Mouse (Mus musculus) thymus, adult 2 months (tissue): Measurements from ENCODE around the gene Casq1. TPM values are rescaled to one million over a fixed set of nuclear protein-coding genes. Genes with fewer than 3 reads are reported as not detected.
A peak's percentile ranks its signal among the peaks of the same experiment; 100 is the strongest.

ENCODE experiments used
- DNase-seq: peaks from one replicate; pipeline ENCODE4 v3.0.0; 2021
- H3K27ac ChIP-seq: fragments of 200-500 bp; 2 replicates; pipeline ENCODE4 v1.5.1; 2012; ENCODE audit warnings: low read length, control low read depth; ENCODE audit not compliant: control insufficient read depth, insufficient read depth
- H3K27me3 ChIP-seq: fragments of 200-500 bp; 2 replicates; pipeline ENCODE4 v1.6.1; 2012; ENCODE audit warnings: mild to moderate bottlenecking, low read length, moderate library complexity, mixed read lengths; ENCODE audit not compliant: control insufficient read depth, insufficient read depth
- H3K36me3 ChIP-seq: fragments of 200-500 bp; 2 replicates; pipeline ENCODE4 v1.6.1; 2012; ENCODE audit warnings: mild to moderate bottlenecking, low read length, moderate library complexity; ENCODE audit not compliant: control insufficient read depth, insufficient read depth
- H3K4me1 ChIP-seq: fragments of 200-500 bp; replicated peaks from 2 replicates; pipeline ENCODE4 v1.6.1; 2012; ENCODE audit warnings: low read length; ENCODE audit not compliant: control insufficient read depth, insufficient read depth
- H3K4me3 ChIP-seq: fragments of 200-500 bp; 2 replicates; pipeline ENCODE4 v1.5.1; 2012; ENCODE audit warnings: mild to moderate bottlenecking, low read length, control low read depth, moderate library complexity; ENCODE audit not compliant: control insufficient read depth, insufficient read depth
- CTCF ChIP-seq: fragments of 200-500 bp; IDR thresholded peaks from 2 replicates; pipeline ENCODE4 v1.5.1; 2012; ENCODE audit warnings: mild to moderate bottlenecking, control low read depth, low read length, moderate library complexity, borderline replicate concordance; ENCODE audit not compliant: control insufficient read depth, poor library complexity, insufficient read depth; ENCODE audit errors: extremely low read depth
- POLR2A ChIP-seq: fragments of 200-500 bp; IDR thresholded peaks from 2 replicates; pipeline ENCODE4 v1.6.1; 2012; ENCODE audit warnings: mild to moderate bottlenecking, low read length, control low read depth, moderate library complexity; ENCODE audit not compliant: control insufficient read depth, poor library complexity, insufficient read depth; ENCODE audit errors: extremely low read depth
- WGBS: fragments of 180-500 bp; shearing (Covaris S2); methylation state at CpG from one replicate; pipeline ENCODE4 v1.1.7; 2018; 5-methylcytosine and 5-hydroxymethylcytosine counted together
- polyA plus RNA-seq: library from polyadenylated mRNA; depleted of rRNA; stranded (reverse); fragments of >200 nt; gene quantifications from 2 replicates; pipeline ENCODE4 v1.2.3, GENCODE M21; 2012

The Casq1 gene
- polyA plus RNA-seq, 1 experiment: 1.4 TPM

DNA sequence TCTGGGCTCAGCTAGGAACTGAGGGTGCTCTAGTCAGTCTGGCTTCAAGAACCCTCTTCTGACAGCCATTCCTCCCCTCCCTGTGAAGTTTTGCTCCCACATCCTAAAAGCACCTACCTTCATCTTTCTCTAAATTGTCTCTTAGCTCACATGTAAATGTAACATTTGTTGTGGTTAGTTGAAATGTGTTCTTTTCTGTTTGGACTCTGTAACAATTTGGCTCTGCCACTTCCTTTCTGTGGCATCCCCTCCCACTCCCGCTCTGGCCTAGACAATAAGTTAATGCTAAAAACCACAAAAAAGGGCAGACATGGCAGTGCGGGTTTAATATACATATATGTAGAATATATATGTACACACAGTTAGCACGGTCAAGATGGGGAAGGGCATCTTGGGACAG is 22.5 kb downstream of the Casq1 start:
- Histone ChIP-seq H3K36me3 (peaks cover 48% of the 10 kb centered on the region), H3K4me3 (no peak overlapping the region)
- no peak for DNase-seq

DNA sequence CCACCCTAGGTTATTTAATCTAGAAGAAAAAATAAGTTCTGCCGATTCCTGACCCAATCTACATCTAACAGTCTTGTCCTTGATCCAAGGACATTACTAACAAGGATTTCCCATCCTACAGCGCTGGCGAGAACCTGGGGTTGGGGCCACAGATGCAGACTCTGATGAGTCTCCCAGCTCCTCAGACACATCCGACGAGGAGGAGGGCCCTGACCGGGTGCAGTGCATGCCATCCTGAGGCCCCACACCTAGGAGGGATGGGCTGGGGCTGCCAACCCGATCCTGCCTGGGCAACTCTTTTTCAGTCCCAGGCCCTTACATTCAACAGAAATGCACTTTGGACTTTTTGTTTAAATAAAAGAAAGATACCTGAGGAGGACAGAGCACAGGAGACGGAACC is 25.2 kb downstream of the Casq1 start:
- Histone ChIP-seq H3K27ac (no peak overlapping the region), H3K4me1 (peaks cover 7% of the 10 kb centered on the region), H3K36me3 (peaks cover 70% of the 10 kb centered on the region), H3K4me3 (no peak overlapping the region), H3K27me3 (no peaks in the 10 kb centered on the region)
- no peak for DNase-seq
- no peak for TF ChIP-seq POLR2A
- no peak for TF ChIP-seq CTCF
- WGBS: 98% methylated on average over 8 of the region's 8 CpGs

More for the DNA sequence above, 22.5 kb downstream of the Casq1 start:
- WGBS: 6% methylated on average over 3 of the region's 3 CpGs
- TF ChIP-seq CTCF: no peak
- no peak for TF ChIP-seq POLR2A
- Histone ChIP-seq H3K27ac (no peak overlapping the region), H3K4me1 (peaks cover 7% of the 10 kb centered on the region), H3K27me3 (no peaks in the 10 kb centered on the region)

DNA sequence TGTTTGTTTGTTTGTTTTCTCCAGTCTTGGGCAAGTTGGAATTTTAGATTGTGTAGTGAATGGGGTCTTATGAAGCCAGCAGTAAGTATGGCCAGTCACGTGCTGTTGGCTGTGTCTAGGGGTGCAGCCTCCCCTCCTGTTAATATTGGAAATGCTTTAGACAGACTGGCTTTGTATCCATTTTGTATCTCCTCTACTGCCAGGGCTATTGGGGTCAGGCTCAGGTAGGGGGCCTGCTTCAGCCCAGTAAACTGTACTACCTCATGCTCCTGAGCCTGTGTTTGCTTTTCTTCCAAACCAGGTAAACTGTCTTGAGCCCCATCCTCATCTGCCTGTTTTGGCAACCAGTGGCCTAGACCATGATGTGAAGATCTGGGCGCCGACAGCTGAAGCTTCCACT is 27.5 kb downstream of the Casq1 start:
- no peak overlapping the region for H3K4me3 ChIP-seq
- peaks cover 7% of the 10 kb centered on the region for H3K4me1 ChIP-seq
- 95% methylated on average over 3 of the region's 3 CpGs for WGBS
- H3K27ac ChIP-seq: no peak overlapping the region
- peaks cover 81% of the 10 kb centered on the region for H3K36me3 ChIP-seq
- TF ChIP-seq POLR2A (no peak), CTCF (no peak)
- no peak for DNase-seq
- H3K27me3 ChIP-seq: no peaks in the 10 kb centered on the region

GRCm38 (mm10) chr1:172191578-172191977 is 28.1 kb downstream of the Casq1 start:
- Histone ChIP-seq H3K4me3 (no peak overlapping the region), H3K4me1 (peaks cover 3% of the 10 kb centered on the region), H3K27me3 (no peaks in the 10 kb centered on the region), H3K36me3 (peaks cover 81% of the 10 kb centered on the region), H3K27ac (no peak overlapping the region)
- WGBS: 93% methylated on average over 2 of the region's 2 CpGs
- DNase-seq: no peak
- TF ChIP-seq CTCF (no peak), POLR2A (no peak)

DNA sequence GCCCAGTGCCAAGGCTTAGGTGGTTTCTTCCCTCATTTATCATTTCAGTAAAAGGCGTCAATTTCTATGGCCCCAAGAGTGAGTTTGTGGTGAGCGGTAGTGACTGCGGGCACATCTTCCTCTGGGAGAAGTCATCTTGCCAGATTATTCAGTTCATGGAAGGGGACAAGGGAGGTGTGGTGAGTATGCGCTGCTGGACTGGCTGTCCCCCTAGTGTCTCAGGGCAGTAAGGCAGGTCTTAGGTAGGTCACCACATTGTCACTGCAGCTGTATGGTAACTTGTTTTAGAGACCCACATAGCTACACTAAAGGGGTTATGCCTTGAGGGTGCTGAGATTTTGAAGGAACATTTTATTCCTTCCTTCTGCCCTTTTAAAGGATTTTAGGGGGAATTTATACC is 30.8 kb downstream of the Casq1 start:
- WGBS: 87% methylated on average over 4 of the region's 4 CpGs
- Histone ChIP-seq H3K27me3 (no peaks in the 10 kb centered on the region), H3K36me3 (peaks cover 69% of the 10 kb centered on the region), H3K27ac (no peak overlapping the region), H3K4me1 (no peaks in the 10 kb centered on the region), H3K4me3 (no peak overlapping the region)
- no peak for TF ChIP-seq POLR2A
- peak; percentile 35; the same call in 1 of the 2 replicates for TF ChIP-seq CTCF
- DNase-seq: no peak

- no peak overlapping the region for H3K4me3 ChIP-seq
- H3K27me3 ChIP-seq: no peaks in the 10 kb centered on the region
- H3K36me3 ChIP-seq: peaks cover 67% of the 10 kb centered on the region
- 96% methylated on average over 10 of the region's 10 CpGs for WGBS
- H3K27ac ChIP-seq: no peak overlapping the region
- DNase-seq: no peak
- no peaks in the 10 kb centered on the region for H3K4me1 ChIP-seq
- no peak for TF ChIP-seq POLR2A
- TF ChIP-seq CTCF: no peak
Observed at GRCm38 (mm10) chr1:172186401-172187289, 33.0 kb downstream of the Casq1 start.

- Histone ChIP-seq H3K4me3 (no peak overlapping the region), H3K27me3 (no peaks in the 10 kb centered on the region), H3K27ac (no peak overlapping the region), H3K36me3 (peaks cover 70% of the 10 kb centered on the region), H3K4me1 (no peaks in the 10 kb centered on the region)
- no peak for DNase-seq
- TF ChIP-seq POLR2A: no peak
- no peak for TF ChIP-seq CTCF
Observed at GRCm38 (mm10) chr1:172183915-172184314, 35.8 kb downstream of the Casq1 start.
